Mouse (Mus musculus): ENCODE results near the gene Kbtbd8. TPM values are rescaled to one million over a fixed set of nuclear protein-coding genes. Genes with fewer than 3 reads are reported as not detected.

Gene Kbtbd8
- polyA plus RNA-seq (2012; rRNA removed), result 3.3 and 3.5 TPM in 2 replicates

- DNase-seq (ENCODE audit: low read depth), result peak; percentile 43
- no peak for TF ChIP-seq POLR2A (IDR thresholded peaks at IDR 0.05; ENCODE audit: borderline replicate concordance, extremely low read depth, insufficient read depth, insufficient read length, poor library complexity, severe bottlenecking)
- TF ChIP-seq CTCF (IDR thresholded peaks at IDR 0.05; ENCODE audit: borderline replicate concordance, extremely low read depth, insufficient read depth, insufficient read length), result no peak
Observed at GRCm38 (mm10) chr6:95116946-95117345, at the start of gene Kbtbd8. Gene Kbtbd8, plus strand, starts transcription at chr6:95117240.

GRCm38 (mm10) chr6:95069753-95070152, 47.3 kb upstream of the Kbtbd8 start:
- TF ChIP-seq POLR2A (IDR thresholded peaks at IDR 0.05; ENCODE audit: borderline replicate concordance, extremely low read depth, insufficient read depth, insufficient read length, poor library complexity, severe bottlenecking) (no peak), CTCF (IDR thresholded peaks at IDR 0.05; ENCODE audit: borderline replicate concordance, extremely low read depth, insufficient read depth, insufficient read length) (no peak)
- peak; percentile 19 for DNase-seq (ENCODE audit: low read depth)

GRCm38 (mm10) chr6:95085276-95085675, 31.8 kb upstream of the Kbtbd8 start:
- peak; percentile 58 for DNase-seq (ENCODE audit: low read depth)
- TF ChIP-seq CTCF (IDR thresholded peaks at IDR 0.05; ENCODE audit: borderline replicate concordance, extremely low read depth, insufficient read depth, insufficient read length), result no peak
- TF ChIP-seq POLR2A (IDR thresholded peaks at IDR 0.05; ENCODE audit: borderline replicate concordance, extremely low read depth, insufficient read depth, insufficient read length, poor library complexity, severe bottlenecking), result no peak

GRCm38 (mm10) chr6:95087154-95087846, 29.7 kb upstream of the Kbtbd8 start:
- no peak for TF ChIP-seq CTCF (IDR thresholded peaks at IDR 0.05; ENCODE audit: borderline replicate concordance, extremely low read depth, insufficient read depth, insufficient read length)
- peak; percentile 82 for DNase-seq (ENCODE audit: low read depth)

- DNase-seq (ENCODE audit: low read depth), result peak; percentile 24
- TF ChIP-seq POLR2A (IDR thresholded peaks at IDR 0.05; ENCODE audit: borderline replicate concordance, extremely low read depth, insufficient read depth, insufficient read length, poor library complexity, severe bottlenecking) (no peak), CTCF (IDR thresholded peaks at IDR 0.05; ENCODE audit: borderline replicate concordance, extremely low read depth, insufficient read depth, insufficient read length) (peak; percentile 39; the same call in 1 of the 2 replicates)
Observed at GRCm38 (mm10) chr6:95088075-95088474, 29.0 kb upstream of the Kbtbd8 start.

GRCm38 (mm10) chr6:95094695-95095094, 22.3 kb upstream of the Kbtbd8 start:
- TF ChIP-seq CTCF (IDR thresholded peaks at IDR 0.05; ENCODE audit: borderline replicate concordance, extremely low read depth, insufficient read depth, insufficient read length) (no peak), POLR2A (IDR thresholded peaks at IDR 0.05; ENCODE audit: borderline replicate concordance, extremely low read depth, insufficient read depth, insufficient read length, poor library complexity, severe bottlenecking) (no peak)
- no peak for DNase-seq (ENCODE audit: low read depth)

- TF ChIP-seq CTCF (IDR thresholded peaks at IDR 0.05; ENCODE audit: borderline replicate concordance, extremely low read depth, insufficient read depth, insufficient read length), result peak; percentile 99
- TF ChIP-seq POLR2A (IDR thresholded peaks at IDR 0.05; ENCODE audit: borderline replicate concordance, extremely low read depth, insufficient read depth, insufficient read length, poor library complexity, severe bottlenecking), result no peak
- DNase-seq (ENCODE audit: low read depth), result peak; percentile 91
Observed at GRCm38 (mm10) chr6:95098366-95099109, 18.5 kb upstream of the Kbtbd8 start.

GRCm38 (mm10) chr6:95103706-95104105, 13.3 kb upstream of the Kbtbd8 start:
- TF ChIP-seq CTCF (IDR thresholded peaks at IDR 0.05; ENCODE audit: borderline replicate concordance, extremely low read depth, insufficient read depth, insufficient read length) (no peak), POLR2A (IDR thresholded peaks at IDR 0.05; ENCODE audit: borderline replicate concordance, extremely low read depth, insufficient read depth, insufficient read length, poor library complexity, severe bottlenecking) (no peak)
- no peak for DNase-seq (ENCODE audit: low read depth)

GRCm38 (mm10) chr6:95108437-95108836, 8.6 kb upstream of the Kbtbd8 start:
- no peak for DNase-seq (ENCODE audit: low read depth)
- TF ChIP-seq POLR2A (IDR thresholded peaks at IDR 0.05; ENCODE audit: borderline replicate concordance, extremely low read depth, insufficient read depth, insufficient read length, poor library complexity, severe bottlenecking) (no peak), CTCF (IDR thresholded peaks at IDR 0.05; ENCODE audit: borderline replicate concordance, extremely low read depth, insufficient read depth, insufficient read length) (peak; percentile 13; the same call in 1 of the 2 replicates)

- peak; percentile 22 for DNase-seq (ENCODE audit: low read depth)
- no peak for TF ChIP-seq CTCF (IDR thresholded peaks at IDR 0.05; ENCODE audit: borderline replicate concordance, extremely low read depth, insufficient read depth, insufficient read length)
- TF ChIP-seq POLR2A (IDR thresholded peaks at IDR 0.05; ENCODE audit: borderline replicate concordance, extremely low read depth, insufficient read depth, insufficient read length, poor library complexity, severe bottlenecking), result no peak
Observed at GRCm38 (mm10) chr6:95109691-95110450, 7.2 kb upstream of the Kbtbd8 start.

- no peak for DNase-seq (ENCODE audit: low read depth)
- TF ChIP-seq CTCF (IDR thresholded peaks at IDR 0.05; ENCODE audit: borderline replicate concordance, extremely low read depth, insufficient read depth, insufficient read length) (no peak), POLR2A (IDR thresholded peaks at IDR 0.05; ENCODE audit: borderline replicate concordance, extremely low read depth, insufficient read depth, insufficient read length, poor library complexity, severe bottlenecking) (no peak)
Observed at GRCm38 (mm10) chr6:95112015-95112414, 5.0 kb upstream of the Kbtbd8 start.
